Mouse (Mus musculus): ENCODE data around the gene Aff3.

- TF ChIP-seq CTCF (IDR thresholded peaks at IDR 0.05), result no peak
- no peak for TF ChIP-seq POLR2A (IDR thresholded peaks at IDR 0.05; ENCODE audit: insufficient read depth, low read depth, low read length)
- no peak for TF ChIP-seq EP300 (IDR thresholded peaks at IDR 0.05; ENCODE audit: insufficient read depth, low read depth, low read length)
Observed at GRCm38 (mm10) chr1:38254426-38254825, 410.3 kb downstream of the Aff3 start.
